Comparison of ENCODE assay signal across 8 mouse cellular contexts in the genomic region with DNA sequence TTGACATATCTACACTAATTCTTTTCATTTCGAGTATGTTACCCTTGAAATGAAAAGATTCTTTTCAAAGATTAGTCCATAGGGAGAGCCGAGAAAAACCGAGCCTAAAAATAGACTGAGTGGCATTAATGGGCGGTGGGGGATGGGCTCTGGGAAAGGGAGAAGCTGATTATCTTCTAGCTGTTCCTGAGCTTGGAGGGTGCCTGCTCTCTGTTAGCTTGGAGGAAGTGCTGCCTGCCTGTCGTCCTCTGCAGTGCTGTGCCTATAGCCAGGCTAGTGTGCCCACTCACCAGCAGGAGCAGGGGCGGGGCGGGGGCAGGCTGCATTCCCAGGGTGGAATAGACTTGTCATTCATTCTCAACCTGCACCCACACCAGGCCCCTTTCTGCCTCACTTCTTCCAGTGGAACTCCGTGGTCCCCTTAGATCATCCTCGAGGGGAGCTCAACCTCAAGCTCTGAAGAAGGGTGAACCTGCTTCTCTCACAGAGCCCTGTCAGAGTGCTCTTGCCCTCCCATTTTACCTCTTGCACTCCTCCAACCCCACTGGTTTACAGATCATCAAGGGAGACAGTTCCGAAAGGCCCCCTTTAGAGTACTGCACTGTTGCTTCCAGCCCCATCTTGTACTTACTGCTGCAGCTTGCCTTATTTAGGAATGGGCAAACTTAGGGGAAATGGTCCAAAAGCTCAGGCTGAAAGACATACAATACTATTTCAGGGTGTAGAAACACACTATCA.
A peak's percentile ranks its signal among the peaks of the same experiment; 100 is the strongest.
DNase-seq lines count a peak whose midpoint lies in the region; ATAC-seq and TF ChIP-seq lines count a peak whose summit lies in the region.

No protein-coding gene starts in this region.

- DNase-seq in left cerebral cortex, adult 11 months (ENCODE audit: low spot score) = peak; percentile 36
- no peak for DNase-seq in left cerebral cortex, postnatal 4 days
- DNase-seq in right cerebral cortex, adult 2 months (ENCODE audit: low spot score in 2 of 2) = peak; percentile 76 to 77
- DNase-seq in adrenal gland, adult 8-10 months = no peak
- no peak for DNase-seq in cerebellum, adult 2 months

- no peak for TF ChIP-seq POLR2A in cerebellum, adult 2 months (IDR thresholded peaks at IDR 0.05; ENCODE audit: borderline replicate concordance, insufficient read depth, low read length)

- no peaks in the 10 kb centered on the region for H3K27me3 ChIP-seq in liver, embryonic 12.5 days (replicated peaks)
- H3K27me3 ChIP-seq in cerebellum, adult 2 months (ENCODE audit: control insufficient read depth, insufficient read depth, low read length) = no peaks in the 10 kb centered on the region

- 17% methylated on average over 10 of the region's 10 CpGs for WGBS in liver, embryonic 12.5 days (ENCODE audit: insufficient replicate concordance)
- 37% methylated on average over 10 of the region's 10 CpGs for WGBS in cerebellum, adult 2 months

- ATAC-seq in hematopoietic stem cell, adult 5-6 weeks (replicated peaks in 1 of 2; ENCODE audit: insufficient read depth in 1 of 2, low FRiP score in 2 of 2, low TSS enrichment in 1 of 2, low read depth in 1 of 2, poor library complexity in 2 of 2, severe bottlenecking in 2 of 2) = peak; percentile 56 to 68
- peak; percentile 82 for ATAC-seq in liver, embryonic 12.5 days
- no peak for ATAC-seq in CD4-positive, CD25-positive, alpha-beta regulatory T cell, adult 4 months

- H3K27ac ChIP-seq in liver, embryonic 12.5 days = peak overlapping the region; percentile 67
- no peak overlapping the region for H3K27ac ChIP-seq in cerebellum, adult 2 months (ENCODE audit: insufficient read depth, low read length)

- H3K36me3 ChIP-seq in liver, embryonic 12.5 days = no peaks in the 10 kb centered on the region

- H3K4me2 ChIP-seq in liver, embryonic 12.5 days = peak overlapping the region; percentile 46

- no peak overlapping the region for H3K4me3 ChIP-seq in liver, embryonic 12.5 days
- H3K4me3 ChIP-seq in cerebellum, adult 2 months (replicated peaks; ENCODE audit: insufficient read depth, low read depth, low read length) = no peak overlapping the region

- peaks cover 51% of the 10 kb centered on the region for H3K4me1 ChIP-seq in liver, embryonic 12.5 days
- no peaks in the 10 kb centered on the region for H3K4me1 ChIP-seq in cerebellum, adult 2 months (ENCODE audit: control insufficient read depth, insufficient read depth, low read length)

- no peak for TF ChIP-seq CTCF in cerebellum, adult 2 months (IDR thresholded peaks at IDR 0.05; ENCODE audit: borderline replicate concordance, insufficient read depth, low read depth, low read length)

- intact Hi-C loops in left cerebral cortex, postnatal 4 days (cut with DNase I) = no loop called here

- peak overlapping the region; percentile 60 for H3K9ac ChIP-seq in liver, embryonic 12.5 days

- H3K9me3 ChIP-seq in liver, embryonic 12.5 days (replicated peaks) = no peaks in the 10 kb centered on the region

Comparison
In these comparisons a context has a peak if more than half of its experiments do, and no peak if none do; other contexts are left out.
1. DNase-seq: peak in left cerebral cortex, adult 11 months (single experiment) and right cerebral cortex, adult 2 months (2 of 2); none in left cerebral cortex, postnatal 4 days (single experiment), adrenal gland, adult 8-10 months (single experiment) and cerebellum, adult 2 months (0 of 2).